Mouse (Mus musculus): ENCODE measurements around the gene Spi1. TPM values are rescaled to one million over a fixed set of nuclear protein-coding genes. Genes with fewer than 3 reads are reported as not detected.

The Spi1 gene
- total and polyA plus RNA-seq, 2 experiments from 2014 or later = 3.0 to 4.5 TPM

DNA sequence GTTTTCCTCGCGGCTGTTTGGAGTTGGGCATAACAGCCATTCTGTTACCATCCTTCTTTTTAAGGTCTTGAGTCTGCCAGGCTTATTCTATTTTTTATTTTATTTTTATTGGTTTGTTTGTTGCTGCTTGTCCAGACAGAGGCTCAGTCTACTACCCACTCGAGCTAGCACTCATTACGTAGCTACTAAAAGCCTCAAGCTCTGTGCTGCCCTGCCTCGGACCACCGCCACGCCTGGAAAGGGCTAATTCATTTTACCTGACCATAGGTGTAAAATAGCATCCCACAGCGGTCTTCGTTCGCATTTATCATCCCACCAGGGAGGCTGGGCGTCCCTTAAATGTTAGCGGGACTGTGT, 4.3 kb upstream of the Spi1 start:
- DNase-seq (ENCODE audit: low spot score) (no peak), ATAC-seq (no peak)
- 0 out of 2 replicates have a peak overlapping the region, but pooled peaks have one; percentile 32 for H3K27ac ChIP-seq

DNA sequence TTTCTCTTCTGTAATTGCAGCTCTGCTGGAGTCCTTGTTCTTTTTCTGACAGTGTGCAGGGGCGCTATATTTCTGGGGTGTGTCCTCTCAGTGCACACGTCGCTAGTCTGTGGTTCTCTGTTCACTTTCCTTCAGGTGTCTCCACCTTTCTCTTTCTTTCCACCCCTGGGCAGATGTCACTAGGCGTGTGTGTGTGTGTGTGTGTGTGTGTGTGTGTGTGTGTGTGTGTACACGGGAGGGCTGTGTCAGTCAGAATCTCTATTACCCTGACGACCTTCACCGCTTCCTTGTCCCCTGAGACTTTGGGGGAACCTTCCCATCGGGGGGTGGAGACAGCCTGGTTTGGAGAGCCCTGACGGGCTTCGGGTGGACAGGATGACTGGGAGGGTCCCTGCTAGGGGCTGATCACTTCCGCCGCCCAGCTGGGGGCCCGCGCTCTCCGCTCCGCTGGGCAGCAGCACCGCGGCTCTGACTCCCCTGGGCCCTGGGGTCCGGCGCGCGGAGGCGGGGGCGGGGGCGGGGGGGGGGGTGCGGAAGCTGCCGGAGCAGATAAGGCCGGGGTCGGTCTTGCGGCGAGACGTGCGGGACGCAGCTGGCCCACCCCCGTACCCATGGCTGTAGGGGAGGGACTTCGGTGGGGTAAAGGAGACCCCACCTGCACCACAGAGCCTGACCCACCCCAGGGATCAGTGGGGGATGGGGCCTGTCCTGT, 3.7 kb upstream of the Spi1 start:
- Histone ChIP-seq H3K4me1 (ENCODE audit: insufficient read depth, low read length) (no peaks in the 10 kb centered on the region), H3K27ac (peak overlapping the region; percentile 41), H3K9me3 (ENCODE audit: low read length) (no peaks in the 10 kb centered on the region), H3K27me3 (ENCODE audit: insufficient read depth, low read length) (no peaks in the 10 kb centered on the region), H3K4me2 (ENCODE audit: low read depth, low read length) (peak overlapping the region; percentile 91), H3K36me3 (ENCODE audit: insufficient read depth, low read length) (no peaks in the 10 kb centered on the region), H3K4me3 (ENCODE audit: low read length) (peak overlapping the region; percentile 49), H3K9ac (replicated peaks; ENCODE audit: low read length) (peak overlapping the region; percentile 64)
- WGBS = 0% methylated on average over 18 of the region's 36 CpGs
- DNase-seq (ENCODE audit: low spot score) = peak; percentile 39
- TF ChIP-seq CTCF (IDR thresholded peaks at IDR 0.05; ENCODE audit: low read depth) = no peak; the same call in 1 of the 2 replicates
- peak; percentile 82 for ATAC-seq

More for the DNA sequence above, 4.3 kb upstream of the Spi1 start:
- Histone ChIP-seq H3K4me2 (ENCODE audit: low read depth, low read length) (peak overlapping the region; percentile 91), H3K4me3 (ENCODE audit: low read length) (peak overlapping the region; percentile 49), H3K36me3 (ENCODE audit: insufficient read depth, low read length) (no peaks in the 10 kb centered on the region), H3K27me3 (ENCODE audit: insufficient read depth, low read length) (no peaks in the 10 kb centered on the region), H3K9ac (replicated peaks; ENCODE audit: low read length) (peak overlapping the region; percentile 64), H3K4me1 (ENCODE audit: insufficient read depth, low read length) (no peaks in the 10 kb centered on the region), H3K9me3 (ENCODE audit: low read length) (no peaks in the 10 kb centered on the region)
- TF ChIP-seq CTCF (IDR thresholded peaks at IDR 0.05; ENCODE audit: low read depth) = no peak
- WGBS = 12% methylated on average over 12 of the region's 12 CpGs

DNA sequence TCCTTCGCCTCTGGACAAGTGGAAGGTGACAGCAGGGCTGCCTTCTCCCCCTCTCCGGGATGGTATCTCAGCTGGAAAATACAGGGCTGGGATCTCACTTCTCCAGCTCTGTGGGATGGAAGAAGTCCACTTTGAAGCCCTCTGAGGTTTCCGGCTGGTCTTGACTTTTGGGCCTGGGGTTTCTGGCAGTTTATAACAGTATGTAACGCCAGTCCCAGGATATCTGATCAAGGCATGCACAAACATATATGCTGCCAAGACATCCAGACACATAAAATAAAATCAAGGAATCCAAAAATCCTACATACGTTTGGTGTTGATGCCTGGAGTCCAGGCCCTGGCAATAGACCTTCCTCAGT, 3.2 kb upstream of the Spi1 start:
- H3K36me3 ChIP-seq (ENCODE audit: insufficient read depth, low read length) = no peaks in the 10 kb centered on the region
- no peaks in the 10 kb centered on the region for H3K9me3 ChIP-seq (ENCODE audit: low read length)
- ATAC-seq = no peak
- WGBS = 27% methylated on average over 5 of the region's 5 CpGs
- H3K9ac ChIP-seq (replicated peaks; ENCODE audit: low read length) = peak overlapping the region; percentile 64
- H3K4me3 ChIP-seq (ENCODE audit: low read length) = peak overlapping the region; percentile 49
- H3K27ac ChIP-seq = peak overlapping the region; percentile 41
- H3K4me1 ChIP-seq (ENCODE audit: insufficient read depth, low read length) = no peaks in the 10 kb centered on the region
- peak; percentile 15 for DNase-seq (ENCODE audit: low spot score)
- H3K27me3 ChIP-seq (ENCODE audit: insufficient read depth, low read length) = no peaks in the 10 kb centered on the region
- H3K4me2 ChIP-seq (ENCODE audit: low read depth, low read length) = peak overlapping the region; percentile 91
- TF ChIP-seq CTCF (IDR thresholded peaks at IDR 0.05; ENCODE audit: low read depth) = no peak

DNA sequence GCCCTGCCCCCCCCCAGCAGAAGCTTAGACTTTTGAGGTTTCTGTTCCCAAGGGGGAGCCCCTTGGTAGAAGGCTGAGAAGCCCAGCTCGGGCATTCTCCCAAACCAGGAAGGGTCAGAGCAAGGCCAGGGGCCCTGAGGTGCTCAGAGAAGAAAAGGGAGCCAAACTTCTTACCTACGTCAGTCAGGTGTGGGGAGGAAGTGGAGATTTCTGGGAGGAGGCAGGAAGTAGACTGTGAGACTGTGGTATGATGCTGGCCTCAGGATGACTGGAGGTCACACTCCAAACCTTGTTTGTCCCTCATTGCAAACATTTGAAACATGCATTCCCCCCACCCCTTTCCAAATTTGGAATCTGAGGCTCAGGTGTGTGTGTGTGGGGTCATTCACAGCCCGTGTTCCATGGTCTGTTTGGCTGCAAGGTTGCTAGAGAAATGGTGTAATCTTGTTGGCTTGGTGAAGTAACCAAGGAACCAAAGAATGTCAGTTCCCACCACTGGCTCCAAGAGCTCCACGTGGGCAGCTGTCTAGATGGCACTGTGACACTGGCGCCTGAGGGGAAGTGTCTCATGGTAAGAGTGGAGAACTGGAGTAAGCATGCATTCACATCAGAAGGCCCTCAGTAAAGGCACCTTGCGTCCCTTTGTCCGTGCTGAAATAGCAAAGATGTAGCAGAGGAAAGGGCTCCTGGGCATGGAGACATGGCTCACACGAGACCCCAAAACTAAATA, 1.2 kb upstream of the Spi1 start:
- no peak for ATAC-seq
- 72% methylated on average over 8 of the region's 8 CpGs for WGBS
- TF ChIP-seq CTCF (IDR thresholded peaks at IDR 0.05; ENCODE audit: low read depth) = no peak

DNA sequence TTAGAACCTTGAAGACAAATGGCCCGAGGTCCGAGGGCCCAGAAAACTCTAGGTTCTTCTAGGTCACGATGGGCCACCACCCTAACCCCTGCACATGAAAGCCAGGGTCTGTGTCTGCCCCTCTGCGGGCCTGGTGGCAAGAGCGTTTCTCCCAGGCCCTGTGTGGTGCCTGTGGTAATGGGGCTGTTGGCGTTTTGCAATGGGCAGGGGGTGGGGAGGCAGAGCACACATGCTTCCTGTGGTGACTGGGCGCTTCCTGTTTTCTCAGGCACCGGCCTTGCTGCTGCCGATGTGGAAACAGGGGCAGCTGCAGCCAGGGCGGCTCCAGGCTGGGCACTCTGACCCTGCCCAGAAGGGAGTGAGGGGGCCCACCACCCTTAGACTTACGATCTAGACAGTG, 654 bp downstream of the Spi1 start:
- WGBS = 77% methylated on average over 11 of the region's 11 CpGs
- no peak for TF ChIP-seq CTCF (IDR thresholded peaks at IDR 0.05; ENCODE audit: low read depth)
- Histone ChIP-seq H3K4me3 (ENCODE audit: low read length) (no peak overlapping the region), H3K4me2 (ENCODE audit: low read depth, low read length) (no peak overlapping the region), H3K4me1 (ENCODE audit: insufficient read depth, low read length) (no peaks in the 10 kb centered on the region), H3K9ac (replicated peaks; ENCODE audit: low read length) (no peak overlapping the region), H3K27me3 (ENCODE audit: insufficient read depth, low read length) (no peaks in the 10 kb centered on the region), H3K36me3 (ENCODE audit: insufficient read depth, low read length) (no peaks in the 10 kb centered on the region), H3K27ac (no peak overlapping the region), H3K9me3 (ENCODE audit: low read length) (no peaks in the 10 kb centered on the region)
- ATAC-seq (no peak), DNase-seq (ENCODE audit: low spot score) (no peak)

More for the DNA sequence above, 1.2 kb upstream of the Spi1 start:
- Histone ChIP-seq H3K4me3 (ENCODE audit: low read length) (no peak overlapping the region), H3K4me2 (ENCODE audit: low read depth, low read length) (no peak overlapping the region), H3K27me3 (ENCODE audit: insufficient read depth, low read length) (no peaks in the 10 kb centered on the region), H3K9ac (replicated peaks; ENCODE audit: low read length) (no peak overlapping the region), H3K9me3 (ENCODE audit: low read length) (no peaks in the 10 kb centered on the region), H3K36me3 (ENCODE audit: insufficient read depth, low read length) (no peaks in the 10 kb centered on the region), H3K4me1 (ENCODE audit: insufficient read depth, low read length) (no peaks in the 10 kb centered on the region), H3K27ac (no peak overlapping the region)
- no peak for DNase-seq (ENCODE audit: low spot score)

DNA sequence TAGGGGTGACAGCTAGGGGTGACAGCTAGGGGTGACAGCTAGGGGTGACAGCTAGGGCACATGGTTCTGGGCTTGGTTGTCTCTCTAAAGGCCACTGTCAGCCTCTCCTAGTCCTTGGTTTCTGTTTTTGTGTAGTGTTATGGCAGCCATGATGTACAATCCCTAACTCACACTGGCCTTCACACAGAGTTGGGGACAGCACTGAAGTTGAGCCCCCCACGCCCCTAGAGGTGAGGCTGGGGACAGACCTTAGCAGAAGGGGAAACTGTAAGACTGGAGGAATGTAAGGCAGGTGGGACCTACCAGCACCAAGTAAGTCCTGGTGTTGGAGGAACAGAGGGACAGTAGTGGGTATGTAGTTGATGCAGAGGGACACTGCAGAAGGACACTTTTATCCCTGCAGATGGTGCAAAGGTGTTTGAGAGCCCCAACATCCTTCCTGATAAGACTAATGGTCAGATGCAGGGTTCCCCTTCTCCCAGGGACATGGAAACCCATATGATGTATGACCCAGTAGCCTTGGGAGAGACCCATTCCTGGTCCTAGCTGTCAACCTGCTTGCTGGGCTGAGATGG, 1.3 kb downstream of the Spi1 start:
- Histone ChIP-seq H3K4me3 (ENCODE audit: low read length) (no peak overlapping the region), H3K9me3 (ENCODE audit: low read length) (no peaks in the 10 kb centered on the region), H3K27ac (no peak overlapping the region; the same call in 1 of the 2 replicates), H3K9ac (replicated peaks; ENCODE audit: low read length) (no peak overlapping the region), H3K4me2 (ENCODE audit: low read depth, low read length) (no peak overlapping the region), H3K27me3 (ENCODE audit: insufficient read depth, low read length) (no peaks in the 10 kb centered on the region), H3K4me1 (ENCODE audit: insufficient read depth, low read length) (no peaks in the 10 kb centered on the region), H3K36me3 (ENCODE audit: insufficient read depth, low read length) (no peaks in the 10 kb centered on the region)
- WGBS = 60% methylated on average over 1 of the region's 1 CpGs
- no peak for TF ChIP-seq CTCF (IDR thresholded peaks at IDR 0.05; ENCODE audit: low read depth)
- ATAC-seq = no peak
- no peak for DNase-seq (ENCODE audit: low spot score)

Data from hindbrain, postnatal 0 days (tissue).